Mouse (Mus musculus): Measurements from ENCODE around the gene 1520401A03Rik.

Gene 1520401A03Rik

GRCm38 (mm10) chr17:23742210-23742793, 19.7 kb upstream of the 1520401A03Rik start:
- no peak for DNase-seq

GRCm38 (mm10) chr17:23741359-23742209, 19.0 kb upstream of the 1520401A03Rik start:
- DNase-seq = no peak

GRCm38 (mm10) chr17:23740598-23741021, 18.0 kb upstream of the 1520401A03Rik start, which contains the start of gene Paqr4:
Paqr4 (minus strand) TSS chr17:23740867.
- DNase-seq = no peak

- peak; percentile 87 for DNase-seq
Measured at GRCm38 (mm10) chr17:23740136-23740584, 17.6 kb upstream of the 1520401A03Rik start.

GRCm38 (mm10) chr17:23739202-23740135, 16.9 kb upstream of the 1520401A03Rik start:
- DNase-seq = no peak

- no peak for DNase-seq
Measured at GRCm38 (mm10) chr17:23738836-23739201, 16.2 kb upstream of the 1520401A03Rik start.

- DNase-seq = no peak
Measured at GRCm38 (mm10) chr17:23737493-23738445, 15.2 kb upstream of the 1520401A03Rik start.

- DNase-seq = peak; percentile 51
Measured at GRCm38 (mm10) chr17:23734341-23734740, 11.8 kb upstream of the 1520401A03Rik start.

GRCm38 (mm10) chr17:23730441-23730840, 7.9 kb upstream of the 1520401A03Rik start:
- no peak for DNase-seq

GRCm38 (mm10) chr17:23726758-23727142, 4.2 kb upstream of the 1520401A03Rik start:
- DNase-seq = peak; percentile 70

GRCm38 (mm10) chr17:23725999-23726757, 3.6 kb upstream of the 1520401A03Rik start, which contains the start of gene Pkmyt1:
Pkmyt1 (plus strand) TSS chr17:23726336.
- peak; percentile 91 for DNase-seq

GRCm38 (mm10) chr17:23725477-23725876, 2.9 kb upstream of the 1520401A03Rik start:
- no peak for DNase-seq

- DNase-seq = no peak
Measured at GRCm38 (mm10) chr17:23721886-23722285, 697 bp downstream of the 1520401A03Rik start.

GRCm38 (mm10) chr17:23719455-23719854, 3.1 kb downstream of the 1520401A03Rik start:
- DNase-seq = no peak

- no peak for DNase-seq
Measured at GRCm38 (mm10) chr17:23717003-23717402, 5.6 kb downstream of the 1520401A03Rik start.

GRCm38 (mm10) chr17:23706212-23706611, 16.4 kb downstream of the 1520401A03Rik start:
- DNase-seq = peak; percentile 62

- no peak for DNase-seq
Measured at GRCm38 (mm10) chr17:23705525-23706104, 17.0 kb downstream of the 1520401A03Rik start.

GRCm38 (mm10) chr17:23704741-23705140, 17.8 kb downstream of the 1520401A03Rik start:
- no peak for DNase-seq

- no peak for DNase-seq
Measured at GRCm38 (mm10) chr17:23703301-23703700, 19.3 kb downstream of the 1520401A03Rik start.

GRCm38 (mm10) chr17:23700079-23700478, 22.5 kb downstream of the 1520401A03Rik start:
- peak; percentile 94 for DNase-seq
